Mouse (Mus musculus): Measurements from ENCODE around the gene Vmn1r35. TPM values are rescaled to one million over a fixed set of nuclear protein-coding genes. Genes with fewer than 3 reads are reported as not detected.
"Not testable (repeated sequence)": the region's sequence is repeated elsewhere in the genome, so short reads cannot be mapped to it uniquely, and the experiment has no call there.

Gene Vmn1r35
- not detected for total RNA-seq (2022)

DNA sequence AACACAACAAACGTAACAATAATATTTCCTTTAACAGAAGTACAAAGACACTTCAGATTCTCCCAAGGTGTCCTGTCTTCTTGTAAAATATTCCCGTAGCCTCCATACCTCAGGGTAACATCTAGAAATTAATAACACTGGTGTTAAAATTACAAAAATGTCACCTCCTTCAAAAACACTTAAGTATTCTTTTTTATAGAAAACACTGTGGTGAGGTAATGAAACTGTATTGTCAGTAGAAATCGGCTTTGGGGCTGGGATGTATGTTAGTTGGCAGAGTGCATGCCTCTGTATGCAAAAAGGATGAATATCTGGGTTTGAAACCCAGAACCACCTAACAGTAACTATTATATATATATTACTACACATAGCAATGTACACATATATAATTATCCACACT, at the start of gene Vmn1r35:
Vmn1r35 (minus strand) TSS at position 101 of the 400 bp plus-strand sequence.
- DNase-seq (ENCODE audit: low spot score), result no peak

DNA sequence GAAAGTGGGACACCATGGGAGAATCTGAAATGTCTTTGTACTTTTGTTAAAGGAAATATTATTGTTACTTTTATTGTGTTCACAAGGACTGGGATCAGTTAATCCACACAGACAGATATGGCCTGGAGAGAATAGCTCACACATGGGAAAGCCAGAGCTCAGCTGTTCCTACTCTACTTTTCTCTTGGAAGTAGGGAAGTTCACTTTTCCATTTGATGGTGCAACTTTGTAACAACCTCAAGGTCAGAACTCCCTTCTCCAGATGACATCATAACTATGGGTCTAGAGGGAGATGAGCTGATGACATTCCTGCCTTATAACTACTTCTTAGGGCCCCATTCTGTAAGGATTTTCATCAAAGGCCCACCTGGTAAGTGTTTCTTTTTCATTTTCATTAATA, 43.4 kb upstream of the Vmn1r35 start, which contains the start of gene Vmn1r37:
Vmn1r37 (plus strand) TSS at position 301 of the 400 bp plus-strand sequence.
- DNase-seq (ENCODE audit: low spot score), result not testable (repeated sequence)

DNA sequence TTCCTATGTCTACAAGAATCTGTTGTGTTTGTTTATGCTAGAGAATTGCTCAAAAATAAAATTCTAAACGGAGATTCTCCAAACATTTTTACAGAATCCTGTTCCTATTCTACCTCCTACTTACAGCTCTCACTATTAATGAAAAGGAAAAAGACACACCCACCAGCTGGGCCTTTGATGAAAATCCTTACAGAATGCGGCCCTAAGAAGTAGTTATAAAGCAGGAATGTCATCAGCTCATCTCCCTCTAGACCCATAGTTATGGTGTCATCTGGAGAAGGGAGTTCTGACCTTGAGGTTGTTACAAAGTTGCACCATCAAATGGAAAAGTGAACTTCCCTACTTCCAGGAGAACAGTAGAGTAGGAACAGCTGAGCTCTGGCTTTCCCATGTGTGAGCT, 33.4 kb upstream of the Vmn1r35 start, which contains the start of gene Vmn1r36:
Vmn1r36 (minus strand) TSS at position 101 of the 400 bp plus-strand sequence.
- DNase-seq (ENCODE audit: low spot score), result not testable (repeated sequence)

DNA sequence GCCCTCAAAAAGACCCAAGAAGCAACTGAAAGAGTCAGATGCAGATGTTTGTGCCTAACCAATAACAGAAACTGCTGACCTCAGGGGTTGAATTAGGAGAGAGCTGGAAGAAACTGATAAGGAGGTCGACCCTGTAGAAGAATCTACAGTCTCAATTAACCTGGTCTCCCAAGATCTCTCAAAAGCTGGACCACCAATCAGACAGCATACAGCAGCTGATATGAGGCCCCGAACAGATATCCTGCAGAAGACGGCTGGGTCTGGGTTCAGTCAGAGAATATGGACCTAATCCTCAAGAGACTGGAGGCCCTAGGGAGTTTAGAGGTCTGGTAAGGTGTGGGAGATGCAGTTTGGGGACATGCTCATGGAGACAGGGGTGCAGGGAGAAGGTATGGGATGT, 28.1 kb upstream of the Vmn1r35 start:
- DNase-seq (ENCODE audit: low spot score), result no peak

DNA sequence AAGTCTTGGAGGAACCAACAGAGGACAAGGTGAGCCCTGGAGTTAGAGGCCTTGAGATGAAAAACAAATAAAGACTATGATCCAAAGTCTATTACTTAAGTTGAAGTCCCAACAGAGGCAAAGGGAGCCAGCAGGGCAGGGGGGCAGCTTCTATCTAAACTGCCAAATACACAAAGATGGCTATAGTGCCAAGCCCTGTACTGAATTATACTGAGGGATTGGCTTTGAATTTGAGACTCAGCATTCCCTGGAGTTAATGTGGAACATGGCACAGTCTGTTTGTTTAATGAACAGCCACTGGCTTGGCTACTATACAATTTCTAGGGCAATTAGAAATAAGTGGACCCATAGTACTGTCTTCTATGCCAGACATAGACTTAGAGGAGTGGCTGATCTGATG, 23.2 kb upstream of the Vmn1r35 start:
- DNase-seq (ENCODE audit: low spot score), result no peak

DNA sequence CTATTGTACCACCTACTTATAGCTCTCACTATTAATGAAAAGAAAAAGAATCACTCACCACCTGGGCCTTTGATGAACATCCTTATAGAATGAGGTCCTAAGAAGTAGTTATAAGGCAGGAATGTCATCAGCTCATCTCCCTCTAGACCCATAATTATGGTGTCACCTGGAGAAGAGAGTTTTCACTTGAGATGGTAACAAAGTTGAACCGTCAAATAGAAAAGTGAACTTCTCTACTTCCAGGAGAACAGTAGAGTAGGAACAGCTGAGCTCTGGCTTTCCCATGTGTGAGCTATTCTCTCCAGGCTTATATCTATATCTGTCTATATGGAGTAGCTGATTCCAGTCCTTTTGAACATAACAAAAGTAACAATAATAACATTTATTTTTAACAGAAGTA, 41.9 kb downstream of the Vmn1r35 start, which contains the start of gene Vmn1r34:
Vmn1r34 (minus strand) TSS at position 101 of the 400 bp plus-strand sequence.
- no peak for DNase-seq (ENCODE audit: low spot score)

Other genes with a start within 250 kb of the Vmn1r35 start
- 1 to 10 TPM; 2.7 to 3.6 (median 3.0) TPM for gene Mad2l1, start 150.5 kb downstream of the Vmn1r35 start, total RNA-seq (2022)
- gene Vmn1r32, start 125.8 kb downstream of the Vmn1r35 start, total RNA-seq (2022), result not detected
- not detected for gene Vmn1r33, start 67.6 kb downstream of the Vmn1r35 start, total RNA-seq (2022)
- not detected for gene Vmn1r34, start 42.0 kb downstream of the Vmn1r35 start, total RNA-seq (2022)
- not detected for gene Vmn1r36, start 33.3 kb upstream of the Vmn1r35 start, total RNA-seq (2022)
- gene Vmn1r37, start 43.5 kb upstream of the Vmn1r35 start, total RNA-seq (2022), result not detected
- gene Vmn1r38, start 96.7 kb upstream of the Vmn1r35 start, total RNA-seq (2022), result not detected
- not detected for gene Vmn1r39, start 124.7 kb upstream of the Vmn1r35 start, total RNA-seq (2022)
- 10 to 100 TPM; 32.8 to 36.9 (median 34.7) TPM for gene Gng12, start 210.5 kb upstream of the Vmn1r35 start, total RNA-seq (2022)